Mouse (Mus musculus): ENCODE measurements around the gene Plekhg5. TPM values are rescaled to one million over a fixed set of nuclear protein-coding genes. Genes with fewer than 3 reads are reported as not detected.
"Not testable (repeated sequence)": the region's sequence is repeated elsewhere in the genome, so short reads cannot be mapped to it uniquely, and the experiment has no call there.

Plekhg5 gene
- 8.1 and 9.5 TPM in 2 replicates for polyA plus RNA-seq (2016; fragmentation: Nextera tagmentation; extraction: Ambion mirVana)

DNA sequence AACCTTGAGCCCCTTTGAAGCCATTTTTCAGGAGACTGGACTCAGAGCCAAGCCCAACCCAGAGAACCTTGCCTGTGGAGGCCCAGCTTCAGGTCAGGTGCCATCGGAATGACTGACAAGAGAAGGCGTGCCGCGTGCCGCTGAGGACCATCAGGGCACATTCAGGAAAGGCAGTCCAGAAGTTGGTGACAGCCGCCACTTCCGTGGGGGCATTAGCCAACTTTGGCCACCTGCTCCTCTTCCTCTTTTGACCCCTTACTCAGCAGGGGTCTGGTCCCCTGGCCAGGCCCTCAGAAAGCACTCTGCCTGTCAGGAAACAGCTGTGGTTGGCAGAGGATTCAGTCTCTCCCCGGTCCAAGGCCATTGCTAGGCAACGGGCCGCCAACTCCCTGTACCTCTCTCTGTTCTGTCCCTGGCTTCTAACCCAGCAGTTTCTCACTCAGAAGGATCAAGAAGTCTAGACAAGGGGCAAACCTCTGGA lies at the start of gene Plekhg5:
Gene Plekhg5 (plus strand): TSS at position 378 of the 481 bp plus-strand sequence.
- peak; percentile 45 for DNase-seq (ENCODE audit: low spot score)
- no peaks in the 10 kb centered on the region for H3K9me3 ChIP-seq (replicated peaks)
- H3K36me3 ChIP-seq = no peaks in the 10 kb centered on the region
- no peaks in the 10 kb centered on the region for H3K27me3 ChIP-seq (ENCODE audit: low read depth, poor library complexity, severe bottlenecking)
- peak within 1 kb of the TSS; percentile 65 for H3K27ac ChIP-seq (replicated peaks)
- H3K4me3 ChIP-seq = no peak within 1 kb of the TSS
- 62% methylated on average over 10 of the region's 10 CpGs for WGBS
- peaks cover 48% of the 10 kb centered on the region for H3K4me1 ChIP-seq

DNA sequence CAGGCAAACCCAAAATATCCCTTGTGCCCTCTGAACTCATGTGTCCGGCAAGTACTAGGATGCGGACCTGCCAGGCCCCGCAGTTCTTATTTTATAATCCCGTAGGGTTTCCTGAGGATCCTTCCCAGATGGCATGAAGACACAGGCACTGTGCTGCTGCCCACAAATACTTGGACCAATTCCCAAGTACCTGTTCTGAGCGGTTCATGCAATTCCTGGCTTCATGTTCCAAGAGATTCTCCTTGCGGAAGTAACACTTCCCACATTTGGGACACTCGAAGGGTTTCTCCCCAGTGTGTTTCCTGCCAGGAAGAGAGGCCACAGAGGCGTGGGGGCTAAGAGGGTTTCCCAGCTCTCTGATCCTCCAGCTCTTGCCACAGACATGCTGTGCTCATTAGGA lies 49.8 kb upstream of the Plekhg5 start:
- Histone ChIP-seq H3K4me3 (no peak overlapping the region), H3K27ac (replicated peaks) (no peak overlapping the region), H3K9me3 (replicated peaks) (no peaks in the 10 kb centered on the region), H3K4me1 (peaks cover 28% of the 10 kb centered on the region), H3K36me3 (peaks cover 90% of the 10 kb centered on the region), H3K27me3 (ENCODE audit: low read depth, poor library complexity, severe bottlenecking) (no peaks in the 10 kb centered on the region)
- 88% methylated on average over 8 of the region's 8 CpGs for WGBS
- no peak for DNase-seq (ENCODE audit: low spot score)

DNA sequence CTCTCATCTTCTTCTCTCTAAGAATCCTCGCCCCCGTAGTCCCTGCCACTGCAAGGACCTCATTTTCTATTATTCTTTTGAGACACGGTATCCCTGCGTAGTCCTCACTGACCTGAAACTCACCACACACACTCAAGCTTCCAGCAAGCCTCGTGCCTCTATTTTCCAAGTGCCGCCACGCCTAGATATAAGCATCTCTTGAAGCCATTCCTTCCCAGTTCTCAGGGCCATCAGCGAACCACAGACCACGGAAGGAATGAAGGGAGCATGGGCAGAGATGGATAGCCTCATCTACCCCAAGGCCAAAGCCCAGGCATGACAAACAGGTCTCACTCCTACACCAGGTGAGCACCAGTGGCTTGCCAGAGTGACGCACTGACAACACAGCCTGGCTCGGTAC lies 47.8 kb upstream of the Plekhg5 start:
- Histone ChIP-seq H3K4me1 (peaks cover 42% of the 10 kb centered on the region), H3K9me3 (replicated peaks) (no peaks in the 10 kb centered on the region), H3K4me3 (no peak overlapping the region), H3K27me3 (ENCODE audit: low read depth, poor library complexity, severe bottlenecking) (no peaks in the 10 kb centered on the region), H3K36me3 (peaks cover 69% of the 10 kb centered on the region), H3K27ac (replicated peaks) (no peak overlapping the region)
- WGBS = 91% methylated on average over 11 of the region's 11 CpGs
- no peak for DNase-seq (ENCODE audit: low spot score)

DNA sequence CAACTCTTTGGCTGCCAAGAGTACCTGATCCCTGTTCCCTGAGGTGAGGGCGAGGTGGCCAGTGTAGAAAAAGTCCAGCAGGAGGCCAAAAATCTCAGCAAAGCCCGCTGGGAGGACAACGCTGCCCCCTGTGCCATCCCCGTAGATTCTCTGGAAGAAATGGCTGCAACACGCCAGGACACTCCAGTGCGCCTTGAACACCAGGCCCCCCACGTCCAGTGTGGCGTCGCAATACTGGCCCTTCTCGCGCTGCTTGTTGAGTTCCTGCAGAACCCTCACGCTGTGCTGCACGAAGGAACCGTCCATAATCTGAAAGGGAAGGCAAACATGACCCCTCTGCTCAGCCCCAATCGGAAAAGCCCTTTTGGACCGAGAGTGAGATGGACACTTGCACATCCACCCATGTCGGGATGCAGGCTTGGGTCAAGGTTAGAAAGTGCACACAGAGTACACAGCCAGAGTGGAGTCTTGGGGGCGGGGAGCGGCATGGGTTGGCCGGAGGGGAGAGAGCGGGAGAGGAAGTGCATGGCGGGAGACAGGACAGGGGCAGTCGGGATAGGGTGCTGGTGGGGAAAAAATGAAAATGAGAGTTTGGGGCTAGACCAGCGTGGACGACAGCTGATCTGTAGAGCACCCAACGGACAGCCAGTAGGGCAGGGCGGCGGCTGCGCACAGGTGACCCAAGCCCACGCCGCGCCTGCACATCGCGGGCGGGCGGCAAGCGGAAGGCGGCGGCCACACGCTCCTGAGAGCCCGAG lies 45.4 kb upstream of the Plekhg5 start:
- H3K27ac ChIP-seq (replicated peaks) = peak overlapping the region; percentile 86

DNA sequence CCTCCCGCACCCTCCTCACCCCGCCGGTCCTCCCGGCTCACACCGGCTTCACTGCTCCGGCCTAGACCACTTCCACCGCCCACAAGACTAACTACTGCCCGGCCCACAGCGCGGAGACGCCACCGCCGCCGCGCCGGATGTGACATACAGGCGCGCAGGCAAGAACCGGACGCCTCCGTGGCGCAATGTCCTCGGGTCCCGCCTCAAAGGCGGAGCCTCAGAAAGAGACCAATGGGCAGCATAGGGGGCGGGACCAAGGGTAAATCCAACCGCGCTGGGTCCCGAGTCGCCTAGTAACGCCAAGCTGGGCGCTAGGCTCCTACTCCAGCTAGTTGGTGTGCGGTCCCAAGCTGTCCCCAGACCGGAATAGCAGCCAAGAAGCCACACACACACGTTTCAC lies 44.8 kb upstream of the Plekhg5 start, which contains the start of gene Zbtb48:
Gene Zbtb48 (minus strand): TSS at position 148 of the 400 bp plus-strand sequence.
- Histone ChIP-seq H3K9me3 (replicated peaks) (no peaks in the 10 kb centered on the region), H3K4me1 (peaks cover 70% of the 10 kb centered on the region), H3K27ac (replicated peaks) (peak within 1 kb of the TSS; percentile 86), H3K4me3 (peak within 1 kb of the TSS; percentile 72), H3K36me3 (peaks cover 39% of the 10 kb centered on the region), H3K27me3 (ENCODE audit: low read depth, poor library complexity, severe bottlenecking) (peaks cover 9% of the 10 kb centered on the region)
- DNase-seq (ENCODE audit: low spot score) = peak; percentile 96
- WGBS = under 1% methylated on average over 35 of the region's 35 CpGs

More for the DNA sequence above, 45.4 kb upstream of the Plekhg5 start:
- 2% methylated on average over 41 of the region's 41 CpGs for WGBS
- DNase-seq (ENCODE audit: low spot score) = no peak
- Histone ChIP-seq H3K27me3 (ENCODE audit: low read depth, poor library complexity, severe bottlenecking) (peaks cover 3% of the 10 kb centered on the region), H3K36me3 (peaks cover 45% of the 10 kb centered on the region), H3K4me1 (peaks cover 64% of the 10 kb centered on the region), H3K9me3 (replicated peaks) (no peaks in the 10 kb centered on the region), H3K4me3 (peak overlapping the region; percentile 72)

DNA sequence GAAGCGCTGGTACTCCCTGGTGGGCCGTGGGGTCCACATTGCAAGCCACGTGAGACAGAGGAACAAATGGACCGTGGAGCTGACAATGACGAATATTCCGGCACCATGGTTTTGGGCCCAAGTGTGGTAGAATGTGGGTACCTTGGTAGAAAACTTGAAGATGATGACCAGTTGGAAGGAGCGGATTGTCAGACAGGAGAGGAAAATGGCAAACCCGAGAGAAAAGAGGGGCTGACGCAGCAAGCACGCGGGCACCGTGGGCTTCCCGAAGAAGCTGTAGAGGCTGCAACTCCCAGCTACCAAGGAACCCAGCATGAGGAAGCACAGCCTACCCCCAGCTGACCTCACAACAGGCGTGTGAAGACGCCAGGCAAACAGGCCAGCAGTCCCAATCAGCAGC lies 43.8 kb upstream of the Plekhg5 start:
- Histone ChIP-seq H3K27me3 (ENCODE audit: low read depth, poor library complexity, severe bottlenecking) (peaks cover 11% of the 10 kb centered on the region), H3K36me3 (peaks cover 30% of the 10 kb centered on the region), H3K9me3 (replicated peaks) (no peaks in the 10 kb centered on the region), H3K4me1 (peaks cover 71% of the 10 kb centered on the region), H3K4me3 (peak overlapping the region; percentile 72), H3K27ac (replicated peaks) (no peak overlapping the region)
- WGBS = 65% methylated on average over 15 of the region's 15 CpGs
- DNase-seq (ENCODE audit: low spot score) = no peak

DNA sequence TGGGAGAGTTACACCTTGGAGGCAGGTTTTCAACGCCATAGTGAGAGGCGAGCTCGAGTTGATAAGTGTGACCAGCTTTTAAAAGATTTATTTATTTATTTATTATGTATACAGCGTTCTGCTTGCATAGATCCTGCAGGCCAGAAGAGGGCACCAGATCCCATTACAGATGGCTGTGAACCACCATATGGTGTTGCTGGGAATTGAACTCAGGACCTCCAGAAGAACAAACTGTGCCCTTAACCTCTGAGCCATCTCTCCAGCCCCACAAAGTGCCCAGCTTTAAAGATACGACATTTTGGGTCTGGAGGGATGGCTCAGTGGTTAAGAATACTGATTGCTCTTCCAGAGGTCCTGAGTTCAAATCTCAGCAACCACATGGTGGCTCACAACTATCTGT lies 43.2 kb upstream of the Plekhg5 start:
- peaks cover 24% of the 10 kb centered on the region for H3K36me3 ChIP-seq
- WGBS = 47% methylated on average over 5 of the region's 5 CpGs
- no peak overlapping the region for H3K27ac ChIP-seq (replicated peaks)
- H3K9me3 ChIP-seq (replicated peaks) = no peaks in the 10 kb centered on the region
- H3K4me1 ChIP-seq = peaks cover 71% of the 10 kb centered on the region
- H3K27me3 ChIP-seq (ENCODE audit: low read depth, poor library complexity, severe bottlenecking) = peaks cover 11% of the 10 kb centered on the region
- H3K4me3 ChIP-seq = no peak overlapping the region
- no peak for DNase-seq (ENCODE audit: low spot score)

DNA sequence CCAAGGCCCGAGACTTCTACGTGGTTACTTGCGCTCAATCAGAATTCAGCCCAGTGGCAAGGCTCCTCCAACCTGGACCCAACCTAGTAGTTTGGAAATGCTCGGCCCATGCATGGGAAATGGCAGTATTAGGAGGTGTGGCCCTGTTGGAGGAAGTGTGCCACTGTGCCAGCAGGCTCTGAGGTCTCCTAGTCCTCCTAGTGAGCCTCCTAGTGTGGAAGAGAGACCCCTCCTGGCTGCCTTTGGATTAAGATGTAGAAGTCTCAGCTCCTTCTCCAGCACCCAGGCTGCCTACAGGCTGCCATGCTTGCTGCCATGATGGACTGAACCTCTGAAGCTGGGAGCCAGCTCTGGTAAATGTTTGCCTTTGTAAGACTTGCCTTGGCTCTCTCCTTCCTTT lies 42.3 kb upstream of the Plekhg5 start:
- Histone ChIP-seq H3K4me3 (no peak overlapping the region), H3K27ac (replicated peaks) (no peak overlapping the region; the same call in 1 of the 2 replicates), H3K36me3 (peaks cover 15% of the 10 kb centered on the region), H3K4me1 (peaks cover 65% of the 10 kb centered on the region), H3K9me3 (replicated peaks) (no peaks in the 10 kb centered on the region), H3K27me3 (ENCODE audit: low read depth, poor library complexity, severe bottlenecking) (peaks cover 14% of the 10 kb centered on the region)
- WGBS = 71% methylated on average over 4 of the region's 4 CpGs
- DNase-seq (ENCODE audit: low spot score) = no peak

DNA sequence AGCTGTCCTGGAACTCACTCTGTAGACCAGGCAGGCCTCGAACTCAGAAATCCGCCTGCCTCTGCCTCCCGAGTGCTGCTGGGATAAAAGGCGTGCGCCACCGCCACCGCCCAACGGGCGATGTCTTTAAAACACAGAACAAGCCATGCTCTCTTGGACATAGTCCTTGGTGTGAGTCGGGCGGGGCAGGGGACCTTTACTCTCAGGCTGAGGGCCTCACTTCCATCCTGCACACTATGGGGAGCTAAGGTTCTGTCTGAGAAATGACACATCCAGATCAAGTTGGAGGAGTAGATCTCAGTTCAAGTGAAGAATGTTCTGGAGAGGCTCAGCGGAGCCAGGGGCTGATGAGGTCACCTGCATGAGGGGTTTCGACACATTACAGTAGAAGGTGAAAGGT lies 39.4 kb upstream of the Plekhg5 start:
- Histone ChIP-seq H3K36me3 (no peaks in the 10 kb centered on the region), H3K27me3 (ENCODE audit: low read depth, poor library complexity, severe bottlenecking) (peaks cover 14% of the 10 kb centered on the region), H3K9me3 (replicated peaks) (no peaks in the 10 kb centered on the region), H3K4me1 (peaks cover 41% of the 10 kb centered on the region), H3K4me3 (no peak overlapping the region), H3K27ac (replicated peaks) (no peak overlapping the region)
- DNase-seq (ENCODE audit: low spot score) = no peak
- 86% methylated on average over 13 of the region's 13 CpGs for WGBS

DNA sequence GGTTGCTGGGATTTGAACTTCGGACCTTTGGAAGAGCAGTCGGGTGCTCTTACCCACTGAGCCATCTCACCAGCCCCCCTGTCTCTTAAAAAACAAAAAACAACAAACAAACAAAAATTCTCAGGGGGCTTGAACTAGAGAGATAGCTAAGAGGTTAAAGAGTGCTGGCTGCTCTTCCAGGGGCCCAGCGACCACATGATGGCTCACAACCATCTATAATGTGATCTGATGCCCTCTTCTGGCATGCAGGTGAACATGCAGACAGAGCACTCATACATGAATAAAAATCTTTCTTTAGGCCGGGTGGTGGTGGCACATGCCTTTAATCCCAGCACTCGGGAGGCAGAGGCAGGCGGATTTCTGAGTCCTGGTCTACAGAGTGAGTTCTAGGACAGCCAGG lies 35.8 kb upstream of the Plekhg5 start:
- WGBS = 89% methylated on average over 6 of the region's 6 CpGs
- H3K9me3 ChIP-seq (replicated peaks); DNase-seq (ENCODE audit: low spot score); H3K27ac ChIP-seq (replicated peaks); H3K4me3 ChIP-seq; H3K36me3 ChIP-seq: not testable (repeated sequence)
- H3K27me3 ChIP-seq (ENCODE audit: low read depth, poor library complexity, severe bottlenecking) = peaks cover 14% of the 10 kb centered on the region
- peaks cover 42% of the 10 kb centered on the region for H3K4me1 ChIP-seq

DNA sequence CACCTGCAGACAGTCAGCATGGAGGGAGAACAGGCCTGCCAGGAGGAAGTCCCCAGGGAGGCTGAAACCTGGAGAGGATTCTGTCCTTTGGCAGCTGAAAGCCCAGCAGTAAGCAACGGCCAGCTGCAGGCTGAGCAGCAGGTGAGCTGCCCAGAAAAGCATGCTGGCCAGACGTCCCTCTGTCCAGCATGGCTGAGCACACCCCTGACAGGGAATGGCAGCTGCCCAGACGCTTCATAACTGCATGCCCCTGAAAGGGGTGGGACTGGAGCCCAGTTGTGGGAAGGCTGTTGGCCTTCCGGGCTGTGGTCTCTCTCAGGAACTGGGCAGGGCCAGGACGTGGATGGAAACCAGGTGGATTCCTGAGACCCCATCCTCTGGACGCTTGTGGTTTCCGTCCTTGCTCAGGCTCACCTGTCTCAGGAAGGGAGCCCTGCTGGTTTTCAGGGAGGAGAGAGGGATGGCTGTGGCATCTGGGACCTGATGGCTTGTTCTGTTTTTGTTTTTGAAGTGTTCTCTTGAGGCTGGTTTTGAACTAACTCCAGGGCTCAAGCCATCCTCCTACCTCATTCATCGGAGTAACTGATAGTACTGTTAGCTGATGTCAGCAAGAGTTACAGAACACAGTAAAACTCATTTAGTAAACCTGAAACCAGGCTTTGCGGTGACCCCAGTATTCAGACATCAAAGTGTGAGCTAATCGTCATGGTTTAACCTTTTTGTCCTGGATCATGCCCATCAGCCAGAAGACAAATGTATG lies 33.9 kb upstream of the Plekhg5 start, which contains the start of gene Tas1r1:
Gene Tas1r1 (minus strand): TSS at position 344 of the 760 bp plus-strand sequence.
- no peaks in the 10 kb centered on the region for H3K9me3 ChIP-seq (replicated peaks)
- H3K36me3 ChIP-seq = peaks cover 26% of the 10 kb centered on the region
- peaks cover 30% of the 10 kb centered on the region for H3K4me1 ChIP-seq
- peak within 1 kb of the TSS; percentile 100 for H3K4me3 ChIP-seq
- H3K27me3 ChIP-seq (ENCODE audit: low read depth, poor library complexity, severe bottlenecking) = 0 out of 2 replicates have a peak, but pooled peaks cover 3% of the 10 kb centered on the region
- H3K27ac ChIP-seq (replicated peaks) = peak within 1 kb of the TSS; percentile 87
- no peak for DNase-seq (ENCODE audit: low spot score)
- 51% methylated on average over 10 of the region's 10 CpGs for WGBS

DNA sequence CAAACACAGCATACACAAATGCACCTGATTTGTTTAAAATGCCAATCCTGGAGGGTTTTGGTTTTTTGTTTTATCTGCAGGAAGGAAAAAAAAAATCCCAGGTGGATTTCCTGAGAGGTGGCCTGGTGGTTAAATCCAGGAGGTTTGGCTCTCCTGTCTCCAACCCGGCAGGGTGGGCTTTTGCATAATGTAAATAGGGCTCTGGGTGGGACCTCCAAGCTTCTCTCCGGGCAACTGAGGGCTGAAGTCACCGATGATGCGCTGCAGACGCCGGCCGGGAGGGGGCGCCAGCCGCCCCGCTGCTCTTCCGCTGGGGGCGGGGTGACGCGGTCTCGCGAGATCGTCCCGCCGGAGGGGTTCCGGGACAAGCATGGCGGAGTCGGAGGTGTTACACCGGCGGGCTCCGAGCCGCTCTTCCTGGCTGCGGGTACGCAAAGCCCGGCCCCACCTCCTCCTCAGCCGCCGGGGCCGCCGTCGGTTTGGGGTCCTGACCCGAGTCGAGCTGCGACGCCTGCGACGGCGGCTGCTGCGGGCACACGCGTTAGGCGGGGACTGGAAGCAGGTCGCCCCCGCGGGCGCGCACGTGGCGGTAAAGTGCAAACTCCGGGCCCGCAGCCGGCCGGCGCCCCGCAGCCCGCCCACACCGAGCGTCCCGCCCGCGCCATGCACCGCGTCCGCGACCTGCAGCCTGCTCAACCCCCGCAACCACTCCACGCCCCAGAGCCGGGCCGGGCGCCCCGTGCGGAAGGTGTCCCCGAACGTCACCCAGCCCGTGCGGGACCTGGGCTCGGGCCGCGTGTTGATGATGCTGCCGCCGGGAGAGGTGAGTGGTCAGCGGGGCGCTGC lies 33.1 kb upstream of the Plekhg5 start, which contains the start of gene Nol9:
Gene Nol9 (plus strand): TSS at position 337 of the 846 bp plus-strand sequence.
- H3K27ac ChIP-seq (replicated peaks) = peak within 1 kb of the TSS; percentile 87
- H3K9me3 ChIP-seq (replicated peaks) = no peaks in the 10 kb centered on the region
- peaks cover 34% of the 10 kb centered on the region for H3K36me3 ChIP-seq
- WGBS = under 1% methylated on average over 86 of the region's 86 CpGs
- 0 out of 2 replicates have a peak, but pooled peaks cover 3% of the 10 kb centered on the region for H3K27me3 ChIP-seq (ENCODE audit: low read depth, poor library complexity, severe bottlenecking)
- peaks cover 30% of the 10 kb centered on the region for H3K4me1 ChIP-seq
- peak; percentile 93 for DNase-seq (ENCODE audit: low spot score)
- peak within 1 kb of the TSS; percentile 100 for H3K4me3 ChIP-seq

All from midbrain, embryonic 10.5 days (tissue).